Mouse (Mus musculus) kidney, adult 8-10 months (tissue): Measurements from ENCODE around the gene Slc5a6.

ENCODE experiments used
- DNase-seq, 2 experiments: peaks; one replicate each; pipeline ENCODE4 v3.0.0; 2022

Gene Slc5a6

GRCm38 (mm10) chr5:31048763-31049641 is at the start of gene Slc5a6:
TSS of gene Slc5a6 (minus strand) at chr5:31048924.
- peak; percentile 40 to 50 for DNase-seq

GRCm38 (mm10) chr5:31095711-31096480 is 47.2 kb upstream of the Slc5a6 start:
- DNase-seq: no peak

GRCm38 (mm10) chr5:31094799-31095691 is 46.3 kb upstream of the Slc5a6 start:
- DNase-seq: peak; percentile 20 to 44

- DNase-seq: no peak
These were observed 45.5 kb upstream of the Slc5a6 start for GRCm38 (mm10) chr5:31094100-31094798.

GRCm38 (mm10) chr5:31093151-31094041 is 44.7 kb upstream of the Slc5a6 start:
- DNase-seq: peak; percentile 54 to 70

GRCm38 (mm10) chr5:31092231-31092975 is 43.7 kb upstream of the Slc5a6 start:
- DNase-seq: no peak

GRCm38 (mm10) chr5:31087131-31087530 is 38.4 kb upstream of the Slc5a6 start:
- DNase-seq: no peak

- DNase-seq: no peak
These were observed 37.9 kb upstream of the Slc5a6 start for GRCm38 (mm10) chr5:31086606-31087005.

GRCm38 (mm10) chr5:31083949-31084348 is 35.2 kb upstream of the Slc5a6 start:
- DNase-seq: no peak

- peak; percentile 36 to 45 for DNase-seq
These were observed 34.4 kb upstream of the Slc5a6 start for GRCm38 (mm10) chr5:31082935-31083625.

GRCm38 (mm10) chr5:31082355-31082754 is 33.6 kb upstream of the Slc5a6 start:
- DNase-seq: peak; percentile 17 to 69

GRCm38 (mm10) chr5:31081386-31081785 is 32.7 kb upstream of the Slc5a6 start:
- DNase-seq: peak in 1 of 2 experiments; percentile 50

GRCm38 (mm10) chr5:31080795-31081164 is 32.1 kb upstream of the Slc5a6 start:
- DNase-seq: no peak

GRCm38 (mm10) chr5:31080059-31080794 is 31.5 kb upstream of the Slc5a6 start:
- DNase-seq: no peak

- DNase-seq: no peak
These were observed 27.6 kb upstream of the Slc5a6 start for GRCm38 (mm10) chr5:31076346-31076745.

GRCm38 (mm10) chr5:31073176-31073575 is 24.5 kb upstream of the Slc5a6 start:
- DNase-seq: no peak

- no peak for DNase-seq
These were observed 23.1 kb upstream of the Slc5a6 start for GRCm38 (mm10) chr5:31071821-31072220.

GRCm38 (mm10) chr5:31071059-31071458 is 22.3 kb upstream of the Slc5a6 start:
- DNase-seq: no peak

GRCm38 (mm10) chr5:31069810-31070209 is 21.1 kb upstream of the Slc5a6 start:
- DNase-seq: no peak
